Mouse (Mus musculus) lung, postnatal 0 days (tissue): ENCODE results near the gene Gsg1.

ENCODE experiments used
- CTCF ChIP-seq: IDR thresholded peaks from 2 replicates; pipeline ENCODE4 v1.5.1; 2016; ENCODE audit warnings: antibody characterized with exemption, mild to moderate bottlenecking
- EP300 ChIP-seq: IDR thresholded peaks from 2 replicates; pipeline ENCODE4 v1.6.1; 2016; ENCODE audit warnings: antibody characterized with exemption, mild to moderate bottlenecking, control low read depth

- no peak for TF ChIP-seq EP300
- no peak for TF ChIP-seq CTCF
Observed at GRCm38 (mm10) chr6:135211169-135211568, 43.0 kb downstream of the Gsg1 start.
